Mouse (Mus musculus) forebrain, embryonic 13.5 days (tissue): ENCODE measurements around the gene Taok1. TPM values are rescaled to one million over a fixed set of nuclear protein-coding genes. Genes with fewer than 3 reads are reported as not detected.
"Not testable (repeated sequence)": the region's sequence is repeated elsewhere in the genome, so short reads cannot be mapped to it uniquely, and the experiment has no call there.

Source experiments
- ATAC-seq: fragments of 200-750 bp; cut with Nextera tagmentation; 2 replicates; pipeline ENCODE4 v1.8.0; 2017
- H3K27ac ChIP-seq: fragments of 300-500 bp; sonication (generic); 2 replicates; pipeline ENCODE4 v1.5.1; 2015; ENCODE audit warnings: inconsistent platforms, mild to moderate bottlenecking, moderate library complexity
- H3K27me3 ChIP-seq: fragments of 300-500 bp; sonication (generic); 2 replicates; pipeline ENCODE4 v1.6.1; 2015; ENCODE audit warnings: mild to moderate bottlenecking, inconsistent platforms
- H3K36me3 ChIP-seq: fragments of 300-500 bp; sonication (generic); 2 replicates; pipeline ENCODE4 v1.6.1; 2015; ENCODE audit warnings: mild to moderate bottlenecking, inconsistent platforms; ENCODE audit not compliant: poor library complexity, severe bottlenecking
- H3K4me1 ChIP-seq: fragments of 300-500 bp; sonication (generic); 2 replicates; pipeline ENCODE4 v1.6.1; 2015; ENCODE audit warnings: inconsistent platforms
- H3K4me2 ChIP-seq: fragments of 300-500 bp; sonication (generic); 2 replicates; pipeline ENCODE4 v1.6.1; 2015; ENCODE audit warnings: inconsistent platforms, mild to moderate bottlenecking, moderate library complexity
- H3K4me3 ChIP-seq: fragments of 300-500 bp; sonication (generic); 2 replicates; pipeline ENCODE4 v1.5.1; 2015; ENCODE audit warnings: mild to moderate bottlenecking, inconsistent platforms
- H3K9ac ChIP-seq: fragments of 300-500 bp; sonication (generic); 2 replicates; pipeline ENCODE4 v1.6.1; 2015; ENCODE audit warnings: mild to moderate bottlenecking, inconsistent platforms
- H3K9me3 ChIP-seq: fragments of 300-500 bp; sonication (generic); replicated peaks from 2 replicates; pipeline ENCODE4 v1.6.1; 2016; ENCODE audit warnings: inconsistent platforms
- WGBS: fragments of 180-500 bp; shearing (Covaris S2); methylation state at CpG from one replicate; pipeline ENCODE4 v1.1.7; 2015; 5-methylcytosine and 5-hydroxymethylcytosine counted together
- polyA plus RNA-seq: library from polyadenylated mRNA; unstranded; fragments of >200 nt; fragmentation: Nextera tagmentation; extraction: Ambion mirVana; gene quantifications from 2 replicates; pipeline ENCODE4 v1.2.1, GENCODE M21; 2015

The Taok1 gene
- polyA plus RNA-seq, 1 experiment from 2014 or later: 25.8 TPM

DNA sequence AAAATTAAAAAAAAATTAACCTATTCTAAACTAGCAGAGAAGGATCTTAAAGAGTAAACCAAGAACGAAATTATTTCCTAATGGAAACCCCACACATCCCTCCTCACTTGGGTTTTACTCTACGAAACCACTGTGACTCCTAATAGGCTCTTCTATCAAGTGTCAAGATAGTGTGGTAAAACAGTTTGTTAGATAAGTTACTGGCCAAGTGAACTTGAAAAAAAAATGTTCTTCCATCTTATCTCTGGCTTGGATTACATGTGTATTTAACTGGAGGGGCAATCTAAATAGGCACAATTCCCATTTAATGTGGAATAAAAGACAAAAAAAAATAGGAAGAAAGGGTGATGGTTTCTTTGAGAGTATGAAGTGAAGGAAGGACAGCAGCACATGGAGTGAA is 76.8 kb downstream of the Taok1 start:
- 93% methylated on average over 2 of the region's 2 CpGs for WGBS
- no peaks in the 10 kb centered on the region for H3K27me3 ChIP-seq

DNA sequence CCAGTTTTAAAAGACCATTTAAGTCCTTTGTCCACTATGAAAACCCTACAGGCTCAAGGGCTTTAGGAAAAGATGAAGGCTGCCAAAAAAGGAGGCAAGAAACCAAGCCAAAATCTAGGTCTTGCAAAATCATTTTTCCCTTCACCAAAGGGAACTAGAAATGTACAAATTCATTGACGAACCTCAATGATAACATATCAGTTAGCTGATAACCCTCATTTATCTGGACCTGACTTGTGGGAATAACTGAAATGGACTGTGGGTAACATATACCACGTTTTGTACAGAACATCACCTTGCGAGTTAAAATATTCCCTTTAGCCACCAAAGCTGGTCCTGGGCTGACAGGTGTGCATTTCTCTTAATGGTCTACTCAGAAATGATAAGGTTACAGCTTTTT is 78.0 kb downstream of the Taok1 start:
- peaks cover 11% of the 10 kb centered on the region for H3K36me3 ChIP-seq
- no peak overlapping the region for H3K27ac ChIP-seq
- ATAC-seq: no peak
- no peaks in the 10 kb centered on the region for H3K9me3 ChIP-seq
- H3K4me1 ChIP-seq: no peaks in the 10 kb centered on the region
- H3K4me3 ChIP-seq: no peak overlapping the region
- H3K27me3 ChIP-seq: no peaks in the 10 kb centered on the region
- WGBS: 88% methylated on average over 3 of the region's 3 CpGs
- no peak overlapping the region for H3K4me2 ChIP-seq
- no peak overlapping the region for H3K9ac ChIP-seq

More for the DNA sequence above, 76.8 kb downstream of the Taok1 start:
- no peak overlapping the region for H3K4me3 ChIP-seq
- H3K9me3 ChIP-seq: no peaks in the 10 kb centered on the region
- H3K9ac ChIP-seq: no peak overlapping the region
- H3K4me1 ChIP-seq: no peaks in the 10 kb centered on the region
- no peak for ATAC-seq
- no peak overlapping the region for H3K27ac ChIP-seq
- H3K36me3 ChIP-seq: peaks cover 16% of the 10 kb centered on the region
- no peak overlapping the region for H3K4me2 ChIP-seq

DNA sequence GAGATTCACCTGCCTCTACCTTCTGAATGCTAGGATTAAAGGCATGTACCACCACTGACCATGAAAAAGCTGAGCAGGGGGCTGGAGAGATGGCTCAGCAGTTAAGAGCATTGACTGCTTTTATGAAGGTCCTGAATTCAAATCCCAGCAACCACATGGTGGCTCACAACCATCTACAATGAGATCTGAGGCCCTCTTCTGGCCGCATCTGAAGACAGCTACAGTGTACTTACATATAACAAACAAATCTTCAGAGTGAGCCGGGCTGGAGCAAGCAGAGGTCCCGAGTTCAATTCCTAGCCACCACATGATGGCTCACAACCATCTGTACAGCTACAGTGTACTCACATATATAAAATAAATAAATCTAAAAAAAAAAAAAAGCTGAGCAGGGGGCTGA is 79.2 kb downstream of the Taok1 start:
- not testable (repeated sequence) for H3K36me3 ChIP-seq, H3K27me3 ChIP-seq, H3K4me3 ChIP-seq, H3K9me3 ChIP-seq, H3K4me1 ChIP-seq, H3K9ac ChIP-seq, ATAC-seq, H3K27ac ChIP-seq, H3K4me2 ChIP-seq
- WGBS: 90% methylated on average over 3 of the region's 3 CpGs

DNA sequence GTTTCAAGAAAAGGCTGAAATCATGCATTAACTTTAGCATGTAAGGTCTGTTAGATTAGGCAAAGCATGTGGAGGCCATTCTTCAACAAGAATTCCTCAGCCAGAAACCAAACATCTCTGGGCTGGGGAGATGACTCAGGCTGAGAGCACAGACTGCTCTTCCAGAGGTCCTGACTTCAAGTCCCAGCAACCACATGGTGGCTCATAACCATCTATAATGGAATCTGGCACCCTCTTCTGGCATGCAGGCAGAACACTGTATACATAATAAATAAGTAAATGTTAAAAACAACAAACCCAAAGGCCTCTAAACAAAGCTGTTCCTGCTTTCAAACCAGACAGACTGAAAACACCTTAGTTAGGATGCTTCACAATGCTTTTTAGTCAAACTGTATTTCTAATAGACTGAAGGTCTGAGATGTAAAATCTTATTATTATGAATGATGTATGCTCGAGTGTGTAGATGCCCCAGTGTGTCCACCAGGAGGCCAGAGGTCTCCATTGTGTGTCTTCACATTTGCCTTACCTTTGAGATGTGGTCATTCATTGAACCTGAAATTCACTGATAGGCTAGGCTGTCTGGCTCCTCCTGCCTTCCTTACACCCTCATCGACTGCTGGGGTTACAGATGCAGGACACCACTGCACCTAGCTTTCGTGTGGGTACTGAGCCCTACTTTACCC is 81.7 kb downstream of the Taok1 start:
- H3K36me3 ChIP-seq: peaks cover 8% of the 10 kb centered on the region
- no peak overlapping the region for H3K4me3 ChIP-seq
- H3K9ac ChIP-seq: no peak overlapping the region
- WGBS: 81% methylated on average over 3 of the region's 3 CpGs
- H3K9me3 ChIP-seq: no peaks in the 10 kb centered on the region
- H3K27me3 ChIP-seq: no peaks in the 10 kb centered on the region
- ATAC-seq: no peak
- no peak overlapping the region for H3K4me2 ChIP-seq
- no peak overlapping the region for H3K27ac ChIP-seq
- H3K4me1 ChIP-seq: no peaks in the 10 kb centered on the region

DNA sequence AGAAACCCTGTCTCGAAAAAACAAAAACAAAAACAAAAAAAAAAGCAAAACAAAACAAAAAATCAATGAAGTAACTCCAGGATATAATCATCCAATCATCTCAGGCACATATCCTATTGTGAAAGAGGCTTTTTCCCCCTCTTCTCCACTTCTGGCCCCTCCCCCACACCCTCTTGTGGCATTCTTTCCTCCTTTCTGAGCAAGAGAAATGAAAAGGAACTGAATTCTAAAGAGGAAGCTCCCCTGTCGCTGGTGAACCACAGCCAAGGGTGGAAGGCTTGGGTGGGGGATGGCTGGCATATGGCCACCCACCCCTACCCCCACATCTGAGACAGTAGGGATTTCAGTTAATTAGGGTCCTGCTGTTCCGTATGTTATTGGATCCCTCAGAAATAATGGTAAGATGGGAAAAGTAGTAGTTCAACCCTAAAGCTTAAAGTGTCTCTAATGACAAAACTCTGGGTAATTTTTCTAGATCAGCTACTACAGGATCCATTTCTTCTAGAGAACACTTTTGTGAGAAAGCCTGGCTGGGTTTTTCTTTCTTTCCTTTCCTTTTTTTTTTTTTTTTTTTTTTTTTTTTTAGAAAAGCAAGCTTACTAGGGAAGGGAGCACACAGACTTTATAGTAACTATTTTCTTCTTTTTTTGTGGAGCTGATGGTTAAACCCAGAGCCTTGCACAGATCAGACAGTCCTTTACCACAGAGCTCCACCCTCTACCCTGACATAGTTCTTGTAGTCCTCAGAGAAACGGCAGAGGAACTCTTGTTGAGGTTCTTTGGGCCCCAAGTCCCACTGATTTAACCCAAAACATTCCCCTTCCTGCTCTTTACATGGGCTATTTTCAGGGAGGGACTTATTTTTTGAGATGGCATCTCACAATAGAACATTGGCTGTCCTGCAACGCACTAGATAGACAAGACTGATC is 86.8 kb downstream of the Taok1 start:
- Histone ChIP-seq H3K9ac (no peak overlapping the region), H3K27me3 (peaks cover 14% of the 10 kb centered on the region), H3K4me1 (peaks cover 21% of the 10 kb centered on the region), H3K4me2 (no peak overlapping the region), H3K27ac (no peak overlapping the region), H3K4me3 (no peak overlapping the region), H3K9me3 (no peaks in the 10 kb centered on the region), H3K36me3 (no peaks in the 10 kb centered on the region)
- no peak for ATAC-seq
- WGBS: 43% methylated on average over 5 of the region's 5 CpGs

DNA sequence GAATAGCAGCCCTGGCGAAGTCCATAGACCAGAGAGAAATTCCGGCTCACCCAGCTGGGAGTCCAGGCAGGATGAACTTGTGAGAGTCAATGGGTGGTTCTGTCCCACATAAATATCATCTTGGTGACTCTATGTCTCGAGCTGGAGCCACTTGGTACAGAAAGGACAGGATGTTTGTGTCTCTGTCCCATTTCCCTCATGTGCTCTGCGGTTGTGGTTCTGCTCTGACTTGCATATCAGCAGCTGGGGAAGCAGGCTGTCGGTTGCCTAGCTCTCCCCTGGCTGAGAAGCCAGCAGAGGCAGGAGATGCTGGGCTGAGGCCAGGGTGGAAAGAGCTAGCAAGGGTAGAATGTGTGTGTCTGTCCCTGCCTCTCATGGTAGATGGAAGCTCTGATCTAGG is 88.6 kb downstream of the Taok1 start, which contains the start of gene Gm10392:
TSS of gene Gm10392 (minus strand) at position 156 of the 400 bp plus-strand sequence.
- Histone ChIP-seq H3K36me3 (no peaks in the 10 kb centered on the region), H3K9me3 (no peaks in the 10 kb centered on the region), H3K27me3 (peaks cover 28% of the 10 kb centered on the region), H3K4me3 (no peak within 1 kb of the TSS), H3K27ac (no peak within 1 kb of the TSS), H3K9ac (no peak within 1 kb of the TSS; the same call in 1 of the 2 replicates), H3K4me2 (no peak within 1 kb of the TSS), H3K4me1 (peaks cover 39% of the 10 kb centered on the region)
- no peak for ATAC-seq
- WGBS: 83% methylated on average over 5 of the region's 5 CpGs

DNA sequence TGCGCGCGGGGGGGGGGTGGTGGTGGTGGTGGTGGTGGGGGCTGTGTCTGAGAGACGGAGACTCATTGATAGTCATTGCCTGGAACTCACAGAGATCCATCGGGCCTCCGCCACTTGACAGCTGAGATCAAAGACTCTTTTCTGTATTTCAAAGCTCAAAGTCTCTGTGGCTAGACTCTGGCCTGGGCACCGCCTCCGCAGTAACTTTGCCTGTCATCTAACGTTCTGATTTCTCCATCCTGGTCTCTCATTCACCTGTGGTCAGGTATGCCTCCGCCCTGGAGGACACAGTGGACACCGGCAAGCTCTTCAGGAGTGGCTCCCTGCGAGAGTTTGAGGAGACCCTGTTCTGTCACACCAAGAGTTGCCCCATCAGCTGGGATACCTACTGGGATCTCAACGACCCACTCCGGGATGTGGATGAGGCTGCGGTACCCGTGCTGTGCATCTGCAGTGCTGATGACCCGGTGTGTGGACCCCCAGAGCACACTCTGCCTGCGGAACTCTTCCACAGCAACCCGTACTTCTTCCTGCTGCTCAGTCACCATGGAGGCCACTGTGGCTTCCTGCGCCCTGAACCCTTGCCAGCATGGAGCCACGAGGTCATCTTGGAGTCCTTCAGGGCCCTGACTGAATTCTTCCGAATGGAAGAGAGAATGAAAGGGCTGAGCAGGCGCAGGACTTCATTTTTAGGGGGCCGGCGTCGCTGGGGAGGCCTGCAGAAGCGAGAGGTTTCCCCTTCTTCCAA is 89.4 kb downstream of the Taok1 start:
- WGBS: 80% methylated on average over 27 of the region's 27 CpGs
- Histone ChIP-seq H3K4me2 (no peak overlapping the region), H3K4me1 (peaks cover 46% of the 10 kb centered on the region), H3K36me3 (no peaks in the 10 kb centered on the region), H3K4me3 (no peak overlapping the region), H3K9me3 (no peaks in the 10 kb centered on the region), H3K9ac (no peak overlapping the region), H3K27me3 (peaks cover 29% of the 10 kb centered on the region), H3K27ac (no peak overlapping the region)
- no peak for ATAC-seq

DNA sequence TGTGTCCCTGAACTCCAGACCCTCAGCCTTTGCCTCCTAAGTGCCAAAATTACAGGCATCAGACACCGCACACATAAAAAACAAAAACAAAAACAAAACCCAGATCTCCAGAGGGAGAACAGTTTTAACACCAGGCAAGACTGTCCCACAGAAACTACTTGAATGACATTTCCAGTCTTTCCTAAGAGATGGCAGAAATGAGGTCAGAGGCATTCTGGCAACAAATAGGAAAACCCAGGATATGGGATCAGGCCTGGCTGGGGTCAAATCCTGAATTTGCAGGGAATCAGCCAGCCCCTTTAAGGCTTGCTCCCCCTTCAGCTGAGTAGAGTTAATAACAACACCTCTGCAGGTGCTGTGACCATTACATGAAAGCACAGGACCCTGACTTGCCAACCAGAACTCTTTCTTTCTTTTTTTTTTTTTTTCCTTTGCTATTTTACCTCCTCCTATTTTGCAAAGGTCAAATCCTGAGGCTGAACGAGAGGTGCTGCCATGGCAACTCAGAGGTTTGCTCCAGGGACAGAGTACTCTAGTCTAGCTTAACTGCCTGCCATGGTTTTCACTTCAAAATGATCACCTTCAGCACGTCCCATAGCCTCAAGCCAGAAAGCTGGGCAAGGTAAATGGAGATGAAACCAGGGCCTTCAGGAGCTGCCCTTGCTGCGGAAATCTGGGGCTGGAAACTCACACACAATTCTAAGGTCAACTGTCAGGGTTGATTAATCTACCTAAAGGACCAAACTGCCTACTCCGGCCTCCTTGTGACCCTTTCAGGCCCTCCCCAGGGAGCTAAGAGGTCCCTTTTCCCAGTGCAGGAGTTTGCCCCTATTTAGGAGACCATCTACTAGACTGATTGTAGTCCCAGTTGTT is 90.8 kb downstream of the Taok1 start:
- Histone ChIP-seq H3K4me2 (no peak overlapping the region), H3K36me3 (no peaks in the 10 kb centered on the region), H3K9me3 (no peaks in the 10 kb centered on the region), H3K4me3 (no peak overlapping the region), H3K27me3 (peaks cover 29% of the 10 kb centered on the region), H3K9ac (no peak overlapping the region), H3K27ac (no peak overlapping the region), H3K4me1 (peaks cover 55% of the 10 kb centered on the region)
- no peak for ATAC-seq
- WGBS: 71% methylated on average over 5 of the region's 5 CpGs

DNA sequence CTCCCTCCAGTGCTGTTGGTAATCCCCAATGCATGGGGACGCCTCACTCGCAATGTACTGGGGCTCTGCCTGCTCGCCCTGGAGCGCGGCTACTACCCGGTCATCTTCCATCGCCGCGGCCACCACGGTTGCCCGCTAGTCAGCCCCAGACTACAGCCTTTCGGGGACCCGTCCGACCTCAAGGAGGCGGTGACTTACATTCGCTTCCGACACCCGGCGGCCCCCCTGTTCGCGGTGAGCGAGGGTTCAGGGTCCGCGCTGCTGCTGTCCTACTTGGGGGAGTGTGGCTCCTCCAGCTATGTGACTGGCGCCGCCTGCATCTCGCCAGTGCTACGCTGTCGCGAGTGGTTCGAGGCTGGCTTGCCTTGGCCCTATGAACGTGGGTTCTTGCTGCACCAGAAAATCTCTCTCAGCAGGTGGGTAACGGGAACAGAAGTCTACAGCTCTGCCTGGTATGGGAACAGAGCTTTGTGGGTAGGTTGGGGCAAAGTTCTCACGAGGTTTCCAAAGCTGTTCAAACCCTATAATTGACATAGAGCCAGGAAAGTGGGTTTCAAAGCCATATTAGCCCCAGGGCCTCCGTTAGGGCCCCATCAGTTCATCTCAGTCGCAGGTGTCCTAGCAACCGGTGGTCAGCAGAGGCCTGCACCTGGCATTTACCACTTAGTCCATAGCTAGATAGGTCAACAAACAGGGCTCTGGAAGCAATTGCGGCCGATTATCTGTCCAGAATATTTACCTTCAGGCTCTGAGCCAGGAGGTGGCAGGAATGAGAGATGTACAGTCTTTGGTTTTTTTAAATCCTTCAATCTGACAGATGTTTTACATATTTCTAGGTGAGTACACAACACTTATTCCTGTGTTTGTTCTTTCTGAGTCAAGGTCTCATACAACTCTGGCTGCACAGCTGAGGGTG is 91.7 kb downstream of the Taok1 start, which contains the start of gene Trp53i13:
TSS of gene Trp53i13 (minus strand) at position 344 of the 916 bp plus-strand sequence.
- ATAC-seq: peak; percentile 22; the same call in 1 of the 2 replicates
- H3K4me3 ChIP-seq: peak within 1 kb of the TSS; percentile 50
- peak within 1 kb of the TSS; percentile 95 for H3K4me2 ChIP-seq
- H3K9me3 ChIP-seq: no peaks in the 10 kb centered on the region
- peak within 1 kb of the TSS; percentile 66 for H3K9ac ChIP-seq
- H3K27ac ChIP-seq: no peak within 1 kb of the TSS
- peaks cover 57% of the 10 kb centered on the region for H3K4me1 ChIP-seq
- H3K27me3 ChIP-seq: peaks cover 29% of the 10 kb centered on the region
- WGBS: 7% methylated on average over 39 of the region's 39 CpGs
- no peaks in the 10 kb centered on the region for H3K36me3 ChIP-seq

DNA sequence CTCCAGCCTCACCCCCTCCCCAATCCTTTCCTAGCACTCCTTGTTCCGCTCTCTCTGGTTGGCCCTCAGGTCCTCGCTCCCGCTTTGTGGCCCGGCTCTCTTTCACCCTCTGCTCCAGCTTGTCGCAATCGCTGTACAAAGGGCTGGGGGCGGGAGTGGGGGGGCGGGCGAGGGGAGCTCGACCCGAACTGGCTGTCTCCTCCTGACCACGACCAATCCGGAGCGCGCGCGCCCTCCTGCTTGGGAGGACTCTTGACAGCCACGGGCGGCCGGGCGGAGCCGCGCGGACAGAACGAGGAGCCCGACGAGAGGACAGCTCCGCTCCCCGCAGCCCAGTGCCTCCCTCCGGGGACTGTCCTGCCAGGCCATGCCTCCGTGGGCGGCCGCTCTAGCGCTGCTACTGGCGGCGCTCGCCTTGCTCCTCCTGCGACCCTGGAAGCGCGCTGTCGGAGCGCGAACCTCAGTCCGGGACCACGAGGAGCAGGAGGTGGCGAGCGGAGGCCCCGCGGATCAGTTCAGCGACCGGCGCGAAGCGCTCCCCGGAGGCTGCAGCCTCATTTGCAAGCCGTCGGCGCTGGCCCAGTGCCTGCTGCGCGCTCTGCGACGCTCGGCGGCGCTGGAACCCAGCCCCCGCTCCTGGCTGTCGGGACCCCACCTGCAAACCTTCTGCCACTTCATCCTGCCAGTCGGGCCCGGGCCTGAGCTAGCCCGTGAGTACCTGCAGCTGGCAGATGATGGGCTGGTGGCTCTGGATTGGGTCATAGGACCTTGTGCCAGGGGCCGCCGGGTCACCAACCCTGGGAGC is 92.6 kb downstream of the Taok1 start, which contains the start of gene Abhd15:
TSS of gene Abhd15 (plus strand) at position 290 of the 805 bp plus-strand sequence.
- Histone ChIP-seq H3K9ac (peak within 1 kb of the TSS; percentile 66), H3K27ac (no peak within 1 kb of the TSS; the same call in 1 of the 2 replicates), H3K27me3 (peaks cover 29% of the 10 kb centered on the region), H3K4me2 (peak within 1 kb of the TSS; percentile 95), H3K4me3 (peak within 1 kb of the TSS; percentile 56), H3K4me1 (peaks cover 48% of the 10 kb centered on the region), H3K9me3 (no peaks in the 10 kb centered on the region), H3K36me3 (no peaks in the 10 kb centered on the region)
- peak; percentile 56 for ATAC-seq
- 0% methylated on average over 68 of the region's 72 CpGs for WGBS
